Mouse (Mus musculus) heart, embryonic 15.5 days (tissue): ENCODE measurements at regions not wholly inside any gene's neighbourhood (a gene's known extent, or its start where the extent isn't known, plus 50 kb on each side); places are given as distances from the start of the nearest gene placed in this dataset.

Source experiments
- ATAC-seq: fragments of 200-750 bp; cut with Nextera tagmentation; replicated peaks from 2 replicates; pipeline ENCODE4 v1.8.0; 2017; ENCODE audit warnings: low read depth, moderate TSS enrichment; ENCODE audit not compliant: insufficient number of reproducible peaks, insufficient read depth, low FRiP score
- H3K27ac ChIP-seq: fragments of 300-500 bp; sonication (generic); 2 replicates; pipeline ENCODE4 v1.5.1; 2015; ENCODE audit warnings: mild to moderate bottlenecking, inconsistent platforms
- H3K27me3 ChIP-seq: fragments of 300-500 bp; sonication (generic); 2 replicates; pipeline ENCODE4 v1.6.1; 2015; ENCODE audit warnings: inconsistent platforms
- H3K36me3 ChIP-seq: fragments of 300-500 bp; sonication (generic); 2 replicates; pipeline ENCODE4 v1.6.1; 2015; ENCODE audit warnings: mild to moderate bottlenecking, inconsistent platforms
- H3K4me1 ChIP-seq: fragments of 300-500 bp; sonication (generic); replicated peaks from 2 replicates; pipeline ENCODE4 v1.6.1; 2015; ENCODE audit warnings: inconsistent platforms
- H3K4me2 ChIP-seq: fragments of 300-500 bp; sonication (generic); 2 replicates; pipeline ENCODE4 v1.6.1; 2015; ENCODE audit warnings: inconsistent platforms, mild to moderate bottlenecking, moderate library complexity
- H3K4me3 ChIP-seq: fragments of 300-500 bp; sonication (generic); 2 replicates; pipeline ENCODE4 v1.5.1; 2015; ENCODE audit warnings: mild to moderate bottlenecking, inconsistent platforms
- H3K9ac ChIP-seq: fragments of 300-500 bp; sonication (generic); 2 replicates; pipeline ENCODE4 v1.6.1; 2015; ENCODE audit warnings: mild to moderate bottlenecking, inconsistent platforms
- H3K9me3 ChIP-seq: fragments of 300-500 bp; sonication (generic); replicated peaks from 2 replicates; pipeline ENCODE4 v1.6.1; 2016; ENCODE audit warnings: inconsistent platforms
- WGBS: fragments of 180-500 bp; shearing (Covaris S2); methylation state at CpG from one replicate; pipeline ENCODE4 v1.1.7; 2015; ENCODE audit warnings: mixed read lengths; 5-methylcytosine and 5-hydroxymethylcytosine counted together

- no peak for ATAC-seq
- H3K36me3 ChIP-seq: no peaks in the 10 kb centered on the region
These were observed 211.3 kb downstream of the Ccdc91 start for GRCm38 (mm10) chr6:147686927-147687326.

GRCm38 (mm10) chr6:147698255-147698654, 222.6 kb downstream of the Ccdc91 start:
- WGBS: 75% methylated on average over 1 of the region's 1 CpGs
- no peaks in the 10 kb centered on the region for H3K36me3 ChIP-seq

More at GRCm38 (mm10) chr6:147686927-147687326, 211.3 kb downstream of the Ccdc91 start:
- no peak overlapping the region for H3K4me2 ChIP-seq
- H3K27ac ChIP-seq: no peak overlapping the region
- no peaks in the 10 kb centered on the region for H3K9me3 ChIP-seq
- H3K27me3 ChIP-seq: no peaks in the 10 kb centered on the region
- no peak overlapping the region for H3K9ac ChIP-seq
- no peak overlapping the region for H3K4me3 ChIP-seq
- 66% methylated on average over 6 of the region's 6 CpGs for WGBS
- no peaks in the 10 kb centered on the region for H3K4me1 ChIP-seq

GRCm38 (mm10) chr6:147699449-147699848, 223.8 kb downstream of the Ccdc91 start:
- ATAC-seq: no peak

More at GRCm38 (mm10) chr6:147698255-147698654, 222.6 kb downstream of the Ccdc91 start:
- no peak overlapping the region for H3K9ac ChIP-seq
- H3K4me3 ChIP-seq: no peak overlapping the region
- H3K4me2 ChIP-seq: no peak overlapping the region
- no peaks in the 10 kb centered on the region for H3K27me3 ChIP-seq
- no peak for ATAC-seq
- H3K4me1 ChIP-seq: no peaks in the 10 kb centered on the region
- H3K27ac ChIP-seq: no peak overlapping the region
- no peaks in the 10 kb centered on the region for H3K9me3 ChIP-seq

GRCm38 (mm10) chr6:147700629-147701028, 225.0 kb downstream of the Ccdc91 start:
- no peaks in the 10 kb centered on the region for H3K27me3 ChIP-seq
- H3K27ac ChIP-seq: no peak overlapping the region
- H3K9me3 ChIP-seq: no peaks in the 10 kb centered on the region
- ATAC-seq: no peak
- 62% methylated on average over 2 of the region's 2 CpGs for WGBS
- H3K9ac ChIP-seq: no peak overlapping the region
- no peaks in the 10 kb centered on the region for H3K4me1 ChIP-seq
- no peak overlapping the region for H3K4me2 ChIP-seq
- H3K36me3 ChIP-seq: no peaks in the 10 kb centered on the region
- no peak overlapping the region for H3K4me3 ChIP-seq

More at GRCm38 (mm10) chr6:147699449-147699848, 223.8 kb downstream of the Ccdc91 start:
- Histone ChIP-seq H3K27me3 (no peaks in the 10 kb centered on the region), H3K9me3 (no peaks in the 10 kb centered on the region), H3K36me3 (no peaks in the 10 kb centered on the region), H3K4me3 (no peak overlapping the region), H3K9ac (no peak overlapping the region), H3K4me1 (no peaks in the 10 kb centered on the region), H3K4me2 (no peak overlapping the region), H3K27ac (no peak overlapping the region)
- 79% methylated on average over 3 of the region's 3 CpGs for WGBS

- Histone ChIP-seq H3K36me3 (no peaks in the 10 kb centered on the region), H3K9me3 (no peaks in the 10 kb centered on the region), H3K27me3 (no peaks in the 10 kb centered on the region), H3K4me3 (no peak overlapping the region), H3K4me2 (no peak overlapping the region), H3K27ac (no peak overlapping the region), H3K4me1 (no peaks in the 10 kb centered on the region), H3K9ac (no peak overlapping the region)
- ATAC-seq: no peak
- WGBS: 59% methylated on average over 5 of the region's 5 CpGs
These were observed 226.3 kb downstream of the Ccdc91 start for GRCm38 (mm10) chr6:147701956-147702355.

- Histone ChIP-seq H3K27me3 (no peaks in the 10 kb centered on the region), H3K4me3 (no peak overlapping the region), H3K9ac (no peak overlapping the region), H3K36me3 (no peaks in the 10 kb centered on the region), H3K27ac (no peak overlapping the region), H3K4me2 (no peak overlapping the region), H3K9me3 (no peaks in the 10 kb centered on the region), H3K4me1 (no peaks in the 10 kb centered on the region)
- no peak for ATAC-seq
- 84% methylated on average over 5 of the region's 5 CpGs for WGBS
These were observed 228.7 kb downstream of the Ccdc91 start for GRCm38 (mm10) chr6:147704297-147704696.

GRCm38 (mm10) chr6:147705936-147706335, 230.3 kb downstream of the Ccdc91 start:
- no peaks in the 10 kb centered on the region for H3K36me3 ChIP-seq
- 64% methylated on average over 3 of the region's 3 CpGs for WGBS
- no peaks in the 10 kb centered on the region for H3K27me3 ChIP-seq
- H3K4me1 ChIP-seq: no peaks in the 10 kb centered on the region
- no peak overlapping the region for H3K9ac ChIP-seq
- H3K4me3 ChIP-seq: no peak overlapping the region
- no peak overlapping the region for H3K27ac ChIP-seq
- no peak for ATAC-seq
- H3K9me3 ChIP-seq: no peaks in the 10 kb centered on the region
- H3K4me2 ChIP-seq: no peak overlapping the region

GRCm38 (mm10) chr6:147706741-147707140, 231.1 kb downstream of the Ccdc91 start:
- H3K36me3 ChIP-seq: no peaks in the 10 kb centered on the region

GRCm38 (mm10) chr6:147718052-147718712, 242.6 kb downstream of the Ccdc91 start:
- no peak overlapping the region for H3K9ac ChIP-seq
- H3K27me3 ChIP-seq: no peaks in the 10 kb centered on the region
- 19% methylated on average over 8 of the region's 8 CpGs for WGBS
- no peaks in the 10 kb centered on the region for H3K9me3 ChIP-seq
- no peak overlapping the region for H3K4me2 ChIP-seq
- peaks cover 10% of the 10 kb centered on the region for H3K4me1 ChIP-seq
- no peak overlapping the region for H3K27ac ChIP-seq
- H3K4me3 ChIP-seq: no peak overlapping the region
- ATAC-seq: no peak
- no peaks in the 10 kb centered on the region for H3K36me3 ChIP-seq

More at GRCm38 (mm10) chr6:147706741-147707140, 231.1 kb downstream of the Ccdc91 start:
- H3K4me1 ChIP-seq: no peaks in the 10 kb centered on the region
- no peak overlapping the region for H3K4me2 ChIP-seq
- WGBS: 82% methylated on average over 2 of the region's 2 CpGs
- H3K27ac ChIP-seq: no peak overlapping the region
- no peaks in the 10 kb centered on the region for H3K27me3 ChIP-seq
- ATAC-seq: no peak
- no peaks in the 10 kb centered on the region for H3K9me3 ChIP-seq
- no peak overlapping the region for H3K9ac ChIP-seq
- no peak overlapping the region for H3K4me3 ChIP-seq

GRCm38 (mm10) chr6:147718713-147719490, 243.3 kb downstream of the Ccdc91 start:
- Histone ChIP-seq H3K36me3 (no peaks in the 10 kb centered on the region), H3K4me3 (no peak overlapping the region), H3K4me1 (peaks cover 10% of the 10 kb centered on the region), H3K27me3 (no peaks in the 10 kb centered on the region), H3K4me2 (no peak overlapping the region), H3K9me3 (no peaks in the 10 kb centered on the region), H3K27ac (no peak overlapping the region), H3K9ac (no peak overlapping the region)
- no peak for ATAC-seq
- WGBS: 68% methylated on average over 10 of the region's 10 CpGs

- no peaks in the 10 kb centered on the region for H3K27me3 ChIP-seq
- H3K36me3 ChIP-seq: no peaks in the 10 kb centered on the region
- no peak overlapping the region for H3K4me3 ChIP-seq
- WGBS: 72% methylated on average over 8 of the region's 8 CpGs
- ATAC-seq: no peak
- no peak overlapping the region for H3K9ac ChIP-seq
- H3K9me3 ChIP-seq: no peaks in the 10 kb centered on the region
- H3K4me2 ChIP-seq: no peak overlapping the region
- H3K4me1 ChIP-seq: peaks cover 10% of the 10 kb centered on the region
- no peak overlapping the region for H3K27ac ChIP-seq
These were observed 243.9 kb downstream of the Ccdc91 start for GRCm38 (mm10) chr6:147719539-147719938.
